Mouse (Mus musculus): ENCODE results near the gene Olfr1450. TPM values are rescaled to one million over a fixed set of nuclear protein-coding genes. Genes with fewer than 3 reads are reported as not detected.
"Not testable (repeated sequence)": the region's sequence is repeated elsewhere in the genome, so short reads cannot be mapped to it uniquely, and the experiment has no call there.

The Olfr1450 gene
- not detected in 2 replicates for polyA plus RNA-seq (2016; fragmentation: Nextera tagmentation; extraction: Ambion mirVana)

DNA sequence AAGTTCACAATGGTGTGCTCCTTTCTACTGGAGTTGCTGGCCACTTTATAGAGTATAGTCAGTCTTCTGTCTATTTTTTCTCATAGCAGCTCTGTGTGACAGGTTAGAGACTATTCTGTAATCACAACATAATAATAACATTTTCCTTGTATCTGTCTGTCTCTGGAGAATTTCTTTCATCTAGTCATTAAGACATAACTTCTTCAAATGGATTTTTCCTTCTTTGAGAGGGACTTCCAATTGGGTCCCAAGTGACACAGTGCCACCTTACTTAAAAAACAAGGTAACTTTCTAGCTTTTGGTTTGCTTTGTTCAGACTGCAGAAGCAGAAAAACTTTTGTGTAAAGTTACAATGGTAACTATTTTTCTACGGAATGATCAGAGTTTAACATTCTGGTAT lies at the start of gene Olfr1450:
Olfr1450 (plus strand) TSS at position 301 of the 400 bp plus-strand sequence.
- 88% methylated on average over 1 of the region's 1 CpGs for WGBS
- no peak for DNase-seq (ENCODE audit: low spot score)
- H3K4me3 ChIP-seq: no peak within 1 kb of the TSS
- H3K27me3 ChIP-seq (replicated peaks; ENCODE audit: low read depth, poor library complexity, severe bottlenecking): no peaks in the 10 kb centered on the region
- H3K36me3 ChIP-seq (replicated peaks): no peaks in the 10 kb centered on the region
- H3K4me1 ChIP-seq: no peaks in the 10 kb centered on the region
- no peak within 1 kb of the TSS for H3K27ac ChIP-seq (replicated peaks)
- peaks cover 15% of the 10 kb centered on the region for H3K9me3 ChIP-seq

DNA sequence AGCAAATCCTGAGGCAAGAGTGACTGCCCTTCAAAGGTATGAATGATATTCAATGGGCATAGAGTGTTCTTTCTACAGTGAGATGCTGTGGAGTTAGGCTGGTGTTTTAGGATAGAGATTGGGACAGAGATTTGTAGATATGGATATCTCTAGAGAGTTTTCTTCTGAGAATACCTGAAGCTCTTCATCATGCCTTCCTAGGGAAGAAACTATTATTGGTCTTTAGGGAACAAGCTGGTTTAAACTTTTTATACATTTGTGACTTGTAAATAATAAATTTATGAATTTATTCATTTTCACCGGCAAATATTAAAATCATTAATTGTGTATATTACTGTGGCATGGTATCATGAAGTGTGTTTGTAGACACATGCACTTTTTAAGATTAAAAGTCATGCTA lies 46.4 kb upstream of the Olfr1450 start, which contains the start of gene Olfr1447:
Olfr1447 (minus strand) TSS at position 101 of the 400 bp plus-strand sequence.
- Histone ChIP-seq H3K4me1 (no peaks in the 10 kb centered on the region), H3K36me3 (replicated peaks) (no peaks in the 10 kb centered on the region), H3K4me3 (no peak within 1 kb of the TSS), H3K27me3 (replicated peaks; ENCODE audit: low read depth, poor library complexity, severe bottlenecking) (no peaks in the 10 kb centered on the region), H3K27ac (replicated peaks) (no peak within 1 kb of the TSS), H3K9me3 (peaks cover 13% of the 10 kb centered on the region; the same call in 1 of the 2 replicates)
- DNase-seq (ENCODE audit: low spot score): no peak
- 93% methylated on average over 1 of the region's 1 CpGs for WGBS

DNA sequence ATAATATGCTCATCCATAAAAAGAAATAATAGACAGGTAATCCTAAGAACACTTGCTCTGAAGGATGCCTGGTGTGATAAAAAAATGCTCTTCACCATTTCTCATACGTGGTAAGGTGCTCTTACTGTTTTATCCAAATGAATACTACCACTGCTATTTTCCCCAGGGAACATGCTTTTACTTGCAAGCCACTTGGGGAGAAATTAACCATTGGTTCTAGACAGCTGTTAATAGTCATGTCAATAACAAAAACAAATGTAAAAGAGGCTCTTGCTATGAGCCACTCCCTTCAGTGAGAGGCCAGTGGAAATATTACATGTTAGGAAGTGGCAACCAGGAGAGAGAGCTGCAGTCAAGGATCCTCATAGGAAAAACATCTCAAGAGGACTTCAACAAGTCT lies 25.7 kb upstream of the Olfr1450 start, which contains the start of gene Olfr1448:
Olfr1448 (minus strand) TSS at position 101 of the 400 bp plus-strand sequence.
- no peak for DNase-seq (ENCODE audit: low spot score)
- Histone ChIP-seq H3K4me3 (no peak within 1 kb of the TSS), H3K27me3 (replicated peaks; ENCODE audit: low read depth, poor library complexity, severe bottlenecking) (no peaks in the 10 kb centered on the region), H3K4me1 (no peaks in the 10 kb centered on the region), H3K36me3 (replicated peaks) (no peaks in the 10 kb centered on the region), H3K27ac (replicated peaks) (no peak within 1 kb of the TSS), H3K9me3 (peaks cover 4% of the 10 kb centered on the region; the same call in 1 of the 2 replicates)
- WGBS: 84% methylated on average over 1 of the region's 1 CpGs

DNA sequence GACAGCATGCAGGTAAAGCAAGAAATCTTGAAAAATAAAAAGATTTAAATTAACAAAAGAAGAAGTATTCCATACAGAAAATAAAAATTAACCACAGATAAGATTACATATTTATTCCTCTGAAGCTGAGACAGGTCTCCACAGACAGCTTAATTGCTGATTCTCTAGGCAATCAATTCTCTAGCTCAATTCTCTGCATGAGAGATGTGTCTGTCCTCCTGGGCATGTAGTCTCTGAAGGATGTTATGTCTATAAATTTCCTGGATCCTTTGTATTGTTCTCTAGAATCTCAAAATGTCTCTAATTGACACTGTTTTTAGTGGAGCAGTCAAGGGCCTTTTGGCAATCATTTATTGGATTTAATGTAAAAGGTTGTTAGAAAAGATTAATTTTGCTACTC lies 19.5 kb upstream of the Olfr1450 start, which contains the start of gene Olfr1449:
Olfr1449 (plus strand) TSS at position 301 of the 400 bp plus-strand sequence.
- Histone ChIP-seq H3K27ac (replicated peaks) (no peak within 1 kb of the TSS), H3K27me3 (replicated peaks; ENCODE audit: low read depth, poor library complexity, severe bottlenecking) (no peaks in the 10 kb centered on the region), H3K4me3 (no peak within 1 kb of the TSS), H3K9me3 (peaks cover 14% of the 10 kb centered on the region; the same call in 1 of the 2 replicates), H3K36me3 (replicated peaks) (no peaks in the 10 kb centered on the region), H3K4me1 (no peaks in the 10 kb centered on the region)
- no peak for DNase-seq (ENCODE audit: low spot score)

DNA sequence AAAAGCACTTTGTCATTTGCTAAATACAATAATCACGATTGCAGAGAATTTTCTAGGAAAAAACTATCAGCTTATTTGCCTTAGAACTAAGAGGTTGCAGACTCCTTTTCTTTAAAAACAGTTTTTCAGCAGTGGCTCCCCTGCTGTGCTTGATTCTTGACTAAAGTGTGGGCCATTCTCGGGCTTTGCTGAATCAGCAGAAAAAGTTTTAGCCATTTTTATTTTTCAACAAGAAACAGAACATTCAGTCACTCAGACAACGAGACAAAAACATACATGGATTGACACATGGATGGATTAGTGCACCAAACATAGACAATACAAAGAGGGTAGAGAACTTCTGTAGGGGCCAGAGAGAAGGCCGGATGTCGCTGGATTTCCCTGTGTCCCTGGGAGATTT lies 20.0 kb downstream of the Olfr1450 start:
- H3K9me3 ChIP-seq: peaks cover 26% of the 10 kb centered on the region
- not testable (repeated sequence) for DNase-seq (ENCODE audit: low spot score); H3K27me3 ChIP-seq (replicated peaks; ENCODE audit: low read depth, poor library complexity, severe bottlenecking); H3K4me1 ChIP-seq; H3K27ac ChIP-seq (replicated peaks); H3K36me3 ChIP-seq (replicated peaks); H3K4me3 ChIP-seq
- 85% methylated on average over 5 of the region's 5 CpGs for WGBS

DNA sequence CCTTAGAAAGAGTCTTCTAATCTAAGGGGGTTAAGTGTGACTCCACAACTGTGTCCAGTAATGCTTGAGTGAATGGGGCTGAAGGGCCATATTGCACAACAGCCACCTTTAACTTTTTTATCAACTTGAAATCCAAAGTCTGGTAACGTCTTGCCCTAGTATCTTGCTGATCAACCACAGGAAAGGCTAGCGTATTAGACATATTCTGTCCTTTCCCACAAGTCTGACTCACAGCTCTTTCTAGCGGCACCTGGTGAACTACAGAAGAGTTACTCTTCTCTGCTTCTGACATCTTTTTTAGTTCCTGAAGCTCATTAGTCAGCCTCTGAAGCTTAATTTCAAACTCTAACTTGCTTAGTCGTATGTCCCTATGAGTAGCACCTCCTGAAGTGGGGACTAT lies 42.3 kb downstream of the Olfr1450 start:
- 93% methylated on average over 4 of the region's 4 CpGs for WGBS
- DNase-seq (ENCODE audit: low spot score); H3K36me3 ChIP-seq (replicated peaks); H3K4me1 ChIP-seq; H3K4me3 ChIP-seq; H3K27me3 ChIP-seq (replicated peaks; ENCODE audit: low read depth, poor library complexity, severe bottlenecking); H3K27ac ChIP-seq (replicated peaks): not testable (repeated sequence)
- H3K9me3 ChIP-seq: peaks cover 26% of the 10 kb centered on the region; the same call in 1 of the 2 replicates

DNA sequence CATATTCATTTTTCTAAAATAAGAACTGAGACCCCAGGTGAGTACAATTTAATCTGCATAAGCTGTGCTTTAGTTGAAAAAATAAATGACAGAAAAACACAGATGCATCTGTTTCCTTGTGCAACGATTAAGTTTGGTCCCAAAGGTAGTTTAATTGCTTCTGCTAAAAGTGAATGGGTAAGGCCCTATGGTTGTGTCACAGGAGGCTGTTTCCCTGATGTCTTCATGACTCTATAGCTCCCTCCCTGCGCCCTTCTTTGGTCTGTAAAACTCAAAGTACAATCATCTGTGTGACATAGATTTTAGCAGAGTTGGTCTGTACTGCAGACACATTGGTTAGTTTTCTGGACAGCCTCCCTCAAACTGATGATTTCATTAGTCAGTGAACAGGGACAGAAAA lies 44.7 kb downstream of the Olfr1450 start, which contains the start of gene Olfr1451:
Olfr1451 (plus strand) TSS at position 301 of the 400 bp plus-strand sequence.
- no peaks in the 10 kb centered on the region for H3K36me3 ChIP-seq (replicated peaks)
- 77% methylated on average over 2 of the region's 2 CpGs for WGBS
- no peaks in the 10 kb centered on the region for H3K4me1 ChIP-seq
- no peak within 1 kb of the TSS for H3K4me3 ChIP-seq
- DNase-seq (ENCODE audit: low spot score): no peak
- no peaks in the 10 kb centered on the region for H3K27me3 ChIP-seq (replicated peaks; ENCODE audit: low read depth, poor library complexity, severe bottlenecking)
- H3K9me3 ChIP-seq: peaks cover 36% of the 10 kb centered on the region; the same call in 1 of the 2 replicates
- H3K27ac ChIP-seq (replicated peaks): no peak within 1 kb of the TSS

Other genes starting within 250 kb of the Olfr1450 start
- gene Cntf, start 184.6 kb upstream of the Olfr1450 start, polyA plus RNA-seq (2016; fragmentation: Nextera tagmentation; extraction: Ambion mirVana): 1.7 and 1.8 TPM in 2 replicates
- 13.1 and 14.2 TPM in 2 replicates for gene Zfp91, start 154.1 kb upstream of the Olfr1450 start, polyA plus RNA-seq (2016; fragmentation: Nextera tagmentation; extraction: Ambion mirVana)
- gene Lpxn, start 154.1 kb upstream of the Olfr1450 start, polyA plus RNA-seq (2016; fragmentation: Nextera tagmentation; extraction: Ambion mirVana): 0.71 and 0.72 TPM in 2 replicates
- gene Gm5244, start 103.6 kb upstream of the Olfr1450 start, polyA plus RNA-seq (2016; fragmentation: Nextera tagmentation; extraction: Ambion mirVana): not detected in 2 replicates
- not detected in 2 replicates for gene Olfr1444, start 93.0 kb upstream of the Olfr1450 start, polyA plus RNA-seq (2016; fragmentation: Nextera tagmentation; extraction: Ambion mirVana)
- not detected in 2 replicates for gene Olfr1445, start 66.4 kb upstream of the Olfr1450 start, polyA plus RNA-seq (2016; fragmentation: Nextera tagmentation; extraction: Ambion mirVana)
- not detected in 2 replicates for gene Olfr1446, start 56.7 kb upstream of the Olfr1450 start, polyA plus RNA-seq (2016; fragmentation: Nextera tagmentation; extraction: Ambion mirVana)
- gene Olfr1447, start 46.5 kb upstream of the Olfr1450 start, polyA plus RNA-seq (2016; fragmentation: Nextera tagmentation; extraction: Ambion mirVana): not detected in 2 replicates
- not detected in 2 replicates for gene Olfr1448, start 25.8 kb upstream of the Olfr1450 start, polyA plus RNA-seq (2016; fragmentation: Nextera tagmentation; extraction: Ambion mirVana)
- gene Olfr1449, start 19.4 kb upstream of the Olfr1450 start, polyA plus RNA-seq (2016; fragmentation: Nextera tagmentation; extraction: Ambion mirVana): not detected in 2 replicates
- gene Olfr1451, start 44.8 kb downstream of the Olfr1450 start, polyA plus RNA-seq (2016; fragmentation: Nextera tagmentation; extraction: Ambion mirVana): not detected in 2 replicates
- gene Olfr1453, start 78.1 kb downstream of the Olfr1450 start, polyA plus RNA-seq (2016; fragmentation: Nextera tagmentation; extraction: Ambion mirVana): not detected in 2 replicates
- gene Olfr1454, start 110.4 kb downstream of the Olfr1450 start, polyA plus RNA-seq (2016; fragmentation: Nextera tagmentation; extraction: Ambion mirVana): not detected in 2 replicates
- gene Olfr1457, start 147.6 kb downstream of the Olfr1450 start, polyA plus RNA-seq (2016; fragmentation: Nextera tagmentation; extraction: Ambion mirVana): not detected in 2 replicates
- not detected in 2 replicates for gene Olfr1458, start 156.5 kb downstream of the Olfr1450 start, polyA plus RNA-seq (2016; fragmentation: Nextera tagmentation; extraction: Ambion mirVana)
- gene Olfr1459, start 199.3 kb downstream of the Olfr1450 start, polyA plus RNA-seq (2016; fragmentation: Nextera tagmentation; extraction: Ambion mirVana): not detected in 2 replicates
- not detected in 2 replicates for gene Olfr1461, start 212.7 kb downstream of the Olfr1450 start, polyA plus RNA-seq (2016; fragmentation: Nextera tagmentation; extraction: Ambion mirVana)
- gene Olfr1462, start 235.5 kb downstream of the Olfr1450 start, polyA plus RNA-seq (2016; fragmentation: Nextera tagmentation; extraction: Ambion mirVana): not detected in 2 replicates